Mouse (Mus musculus): ENCODE data around the gene Fmnl3. TPM values are rescaled to one million over a fixed set of nuclear protein-coding genes. Genes with fewer than 3 reads are reported as not detected.

Fmnl3 gene
- polyA plus RNA-seq, 1 experiment from 2014 or later = 14.0 TPM

GRCm38 (mm10) chr15:99310617-99311016, 59.7 kb downstream of the Fmnl3 start:
- no peak overlapping the region for H3K4me2 ChIP-seq
- no peaks in the 10 kb centered on the region for H3K9me3 ChIP-seq (replicated peaks)
- H3K36me3 ChIP-seq = peaks cover 82% of the 10 kb centered on the region
- no peak overlapping the region for H3K9ac ChIP-seq
- H3K27ac ChIP-seq = no peak overlapping the region
- 85% methylated on average over 5 of the region's 5 CpGs for WGBS
- no peak for ATAC-seq (replicated peaks; ENCODE audit: insufficient number of reproducible peaks, insufficient read depth, low FRiP score, low read depth)
- no peaks in the 10 kb centered on the region for H3K27me3 ChIP-seq
- H3K4me3 ChIP-seq = no peak overlapping the region
- no peaks in the 10 kb centered on the region; the same call in 1 of the 2 replicates for H3K4me1 ChIP-seq (replicated peaks)

GRCm38 (mm10) chr15:99309549-99309948, 60.7 kb downstream of the Fmnl3 start:
- no peak overlapping the region for H3K9ac ChIP-seq
- WGBS = 85% methylated on average over 9 of the region's 9 CpGs
- no peak overlapping the region for H3K4me3 ChIP-seq
- H3K4me2 ChIP-seq = no peak overlapping the region
- H3K36me3 ChIP-seq = peaks cover 83% of the 10 kb centered on the region
- H3K27me3 ChIP-seq = no peaks in the 10 kb centered on the region
- no peaks in the 10 kb centered on the region for H3K9me3 ChIP-seq (replicated peaks)
- ATAC-seq (replicated peaks; ENCODE audit: insufficient number of reproducible peaks, insufficient read depth, low FRiP score, low read depth) = no peak
- no peaks in the 10 kb centered on the region; the same call in 1 of the 2 replicates for H3K4me1 ChIP-seq (replicated peaks)
- H3K27ac ChIP-seq = no peak overlapping the region

- H3K4me2 ChIP-seq = no peak overlapping the region
- no peak overlapping the region for H3K4me3 ChIP-seq
- no peak for ATAC-seq (replicated peaks; ENCODE audit: insufficient number of reproducible peaks, insufficient read depth, low FRiP score, low read depth)
- H3K27me3 ChIP-seq = no peaks in the 10 kb centered on the region
- H3K9ac ChIP-seq = no peak overlapping the region
- H3K27ac ChIP-seq = no peak overlapping the region
- H3K36me3 ChIP-seq = peaks cover 84% of the 10 kb centered on the region
- 78% methylated on average over 9 of the region's 9 CpGs for WGBS
- no peaks in the 10 kb centered on the region for H3K9me3 ChIP-seq (replicated peaks)
- no peaks in the 10 kb centered on the region for H3K4me1 ChIP-seq (replicated peaks)
Measured at GRCm38 (mm10) chr15:99307476-99307875, 62.8 kb downstream of the Fmnl3 start.

GRCm38 (mm10) chr15:99296213-99296612, 74.1 kb downstream of the Fmnl3 start:
- no peak for ATAC-seq (replicated peaks; ENCODE audit: insufficient number of reproducible peaks, insufficient read depth, low FRiP score, low read depth)
- no peaks in the 10 kb centered on the region for H3K36me3 ChIP-seq
- H3K4me3 ChIP-seq = peak overlapping the region; percentile 77
- H3K4me2 ChIP-seq = peak overlapping the region; percentile 77
- no peak overlapping the region for H3K9ac ChIP-seq
- peaks cover 14% of the 10 kb centered on the region for H3K4me1 ChIP-seq (replicated peaks)
- H3K9me3 ChIP-seq (replicated peaks) = no peaks in the 10 kb centered on the region
- H3K27ac ChIP-seq = peak overlapping the region; percentile 88
- WGBS = 40% methylated on average over 5 of the region's 5 CpGs
- H3K27me3 ChIP-seq = no peaks in the 10 kb centered on the region

- peak within 1 kb of the TSS; percentile 88 for H3K27ac ChIP-seq
Measured at GRCm38 (mm10) chr15:99295484-99295981, 74.7 kb downstream of the Fmnl3 start, which contains the start of gene Fam186b. Gene Fam186b (minus strand): TSS chr15:99295888.

GRCm38 (mm10) chr15:99294813-99295374, 75.4 kb downstream of the Fmnl3 start, which contains the start of gene Prpf40b:
Gene Prpf40b (plus strand): TSS chr15:99295087.
- Histone ChIP-seq H3K9me3 (replicated peaks) (no peaks in the 10 kb centered on the region), H3K27ac (peak within 1 kb of the TSS; percentile 88), H3K4me1 (replicated peaks) (peaks cover 14% of the 10 kb centered on the region), H3K4me3 (peak within 1 kb of the TSS; percentile 77), H3K4me2 (peak within 1 kb of the TSS; percentile 77), H3K9ac (peak within 1 kb of the TSS; percentile 68), H3K27me3 (no peaks in the 10 kb centered on the region), H3K36me3 (no peaks in the 10 kb centered on the region)
- under 1% methylated on average over 63 of the region's 64 CpGs for WGBS
- ATAC-seq (replicated peaks; ENCODE audit: insufficient number of reproducible peaks, insufficient read depth, low FRiP score, low read depth) = peak; percentile 96

More at GRCm38 (mm10) chr15:99295484-99295981, 74.7 kb downstream of the Fmnl3 start, which contains the start of gene Fam186b:
- H3K36me3 ChIP-seq = no peaks in the 10 kb centered on the region
- no peaks in the 10 kb centered on the region for H3K9me3 ChIP-seq (replicated peaks)
- peak within 1 kb of the TSS; percentile 77 for H3K4me3 ChIP-seq
- peak within 1 kb of the TSS; percentile 68 for H3K9ac ChIP-seq
- ATAC-seq (replicated peaks; ENCODE audit: insufficient number of reproducible peaks, insufficient read depth, low FRiP score, low read depth) = peak; percentile 4; the same call in 1 of the 2 replicates
- peaks cover 14% of the 10 kb centered on the region for H3K4me1 ChIP-seq (replicated peaks)
- 3% methylated on average over 17 of the region's 17 CpGs for WGBS
- H3K4me2 ChIP-seq = peak within 1 kb of the TSS; percentile 77
- H3K27me3 ChIP-seq = no peaks in the 10 kb centered on the region

GRCm38 (mm10) chr15:99294287-99294686, 76.0 kb downstream of the Fmnl3 start:
- H3K27ac ChIP-seq = peak overlapping the region; percentile 88
- WGBS = 12% methylated on average over 16 of the region's 16 CpGs
- H3K36me3 ChIP-seq = no peaks in the 10 kb centered on the region
- peak overlapping the region; percentile 68 for H3K9ac ChIP-seq
- H3K27me3 ChIP-seq = no peaks in the 10 kb centered on the region
- no peak for ATAC-seq (replicated peaks; ENCODE audit: insufficient number of reproducible peaks, insufficient read depth, low FRiP score, low read depth)
- H3K4me1 ChIP-seq (replicated peaks) = peaks cover 14% of the 10 kb centered on the region
- H3K9me3 ChIP-seq (replicated peaks) = no peaks in the 10 kb centered on the region
- H3K4me3 ChIP-seq = peak overlapping the region; percentile 77
- H3K4me2 ChIP-seq = peak overlapping the region; percentile 77

GRCm38 (mm10) chr15:99290586-99290985, 79.7 kb downstream of the Fmnl3 start:
- Histone ChIP-seq H3K9me3 (replicated peaks) (no peaks in the 10 kb centered on the region), H3K4me1 (replicated peaks) (peaks cover 6% of the 10 kb centered on the region), H3K4me2 (no peak overlapping the region), H3K36me3 (no peaks in the 10 kb centered on the region), H3K27ac (no peak overlapping the region), H3K27me3 (no peaks in the 10 kb centered on the region), H3K9ac (no peak overlapping the region), H3K4me3 (no peak overlapping the region)
- no peak for ATAC-seq (replicated peaks; ENCODE audit: insufficient number of reproducible peaks, insufficient read depth, low FRiP score, low read depth)
- WGBS = 81% methylated on average over 11 of the region's 11 CpGs

GRCm38 (mm10) chr15:99285189-99285535, 85.1 kb downstream of the Fmnl3 start:
- H3K9me3 ChIP-seq (replicated peaks) = no peaks in the 10 kb centered on the region
- H3K9ac ChIP-seq = no peak overlapping the region

GRCm38 (mm10) chr15:99284527-99285188, 85.6 kb downstream of the Fmnl3 start:
- Histone ChIP-seq H3K36me3 (no peaks in the 10 kb centered on the region), H3K27me3 (no peaks in the 10 kb centered on the region), H3K9me3 (replicated peaks) (no peaks in the 10 kb centered on the region), H3K27ac (no peak overlapping the region), H3K4me1 (replicated peaks) (peaks cover 10% of the 10 kb centered on the region), H3K4me3 (no peak overlapping the region), H3K9ac (no peak overlapping the region), H3K4me2 (no peak overlapping the region)
- 31% methylated on average over 14 of the region's 14 CpGs for WGBS
- ATAC-seq (replicated peaks; ENCODE audit: insufficient number of reproducible peaks, insufficient read depth, low FRiP score, low read depth) = peak; percentile 53; the same call in 1 of the 2 replicates

More at GRCm38 (mm10) chr15:99285189-99285535, 85.1 kb downstream of the Fmnl3 start:
- H3K27ac ChIP-seq = no peak overlapping the region
- WGBS = 46% methylated on average over 8 of the region's 8 CpGs
- peaks cover 10% of the 10 kb centered on the region for H3K4me1 ChIP-seq (replicated peaks)
- no peaks in the 10 kb centered on the region for H3K27me3 ChIP-seq
- ATAC-seq (replicated peaks; ENCODE audit: insufficient number of reproducible peaks, insufficient read depth, low FRiP score, low read depth) = peak; percentile 29; the same call in 1 of the 2 replicates
- no peaks in the 10 kb centered on the region for H3K36me3 ChIP-seq
- no peak overlapping the region for H3K4me2 ChIP-seq
- H3K4me3 ChIP-seq = no peak overlapping the region

- 65% methylated on average over 10 of the region's 10 CpGs for WGBS
- Histone ChIP-seq H3K27ac (no peak overlapping the region), H3K36me3 (no peaks in the 10 kb centered on the region), H3K4me3 (no peak overlapping the region), H3K4me2 (no peak overlapping the region), H3K27me3 (no peaks in the 10 kb centered on the region), H3K9ac (no peak overlapping the region), H3K4me1 (replicated peaks) (peaks cover 10% of the 10 kb centered on the region), H3K9me3 (replicated peaks) (no peaks in the 10 kb centered on the region)
- no peak for ATAC-seq (replicated peaks; ENCODE audit: insufficient number of reproducible peaks, insufficient read depth, low FRiP score, low read depth)
Measured at GRCm38 (mm10) chr15:99283456-99283855, 86.8 kb downstream of the Fmnl3 start.
